Mouse (Mus musculus): ENCODE data around the gene Pip5k1a. TPM values are rescaled to one million over a fixed set of nuclear protein-coding genes. Genes with fewer than 3 reads are reported as not detected.

The Pip5k1a gene
- polyA plus RNA-seq (2015; fragmentation: Nextera tagmentation; extraction: Ambion mirVana): 19.5 and 20.2 TPM in 2 replicates

DNA sequence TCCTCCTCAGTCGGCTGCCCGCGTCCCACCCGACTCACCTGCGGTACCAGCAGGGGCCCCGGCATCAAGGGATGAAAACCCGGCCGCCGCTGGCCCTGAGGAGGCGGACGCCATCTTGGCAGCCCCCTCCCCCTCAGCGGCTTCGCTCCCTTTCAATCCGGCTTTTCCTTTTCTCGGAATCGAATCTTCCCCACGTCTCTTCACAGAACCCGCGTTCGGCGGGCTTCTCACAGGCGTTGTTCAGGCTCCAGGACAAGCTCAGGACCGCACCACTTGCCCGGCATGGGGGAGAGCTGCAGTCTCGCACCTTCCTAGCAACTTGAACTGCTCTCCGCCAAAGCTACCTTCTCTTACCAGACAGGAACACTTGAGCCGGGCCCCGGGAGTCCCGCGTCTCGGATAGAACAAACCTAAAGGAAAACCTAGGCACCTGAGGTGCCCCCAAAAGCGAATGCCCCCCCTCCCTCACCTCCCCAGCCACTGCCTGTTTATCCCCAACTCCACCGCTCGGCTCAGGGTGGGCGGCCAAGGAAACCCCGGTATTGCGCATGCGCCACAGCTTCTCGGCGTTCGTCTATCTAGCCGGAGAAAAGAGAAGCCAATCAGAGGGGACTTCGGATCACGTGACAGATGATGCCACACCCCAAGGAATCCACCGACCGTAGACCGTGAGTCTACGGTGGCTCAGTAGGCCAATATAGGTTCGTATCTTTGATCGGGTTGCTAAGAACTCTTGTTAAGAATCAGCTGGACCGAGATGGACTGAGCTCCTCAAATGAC lies at the start of gene Pip5k1a:
Pip5k1a (minus strand) TSS at position 593 of the 780 bp plus-strand sequence.
- peak within 1 kb of the TSS; percentile 71 for H3K27ac ChIP-seq (ENCODE audit: low read length)
- H3K4me3 ChIP-seq (ENCODE audit: low read length): peak within 1 kb of the TSS; percentile 97
- peak within 1 kb of the TSS; percentile 76 for H3K4me2 ChIP-seq (ENCODE audit: low read depth, low read length)
- H3K9me3 ChIP-seq (ENCODE audit: control insufficient read depth, low read length): no peaks in the 10 kb centered on the region
- no peaks in the 10 kb centered on the region for H3K36me3 ChIP-seq (ENCODE audit: control insufficient read depth, insufficient read depth, low read length)
- peak; percentile 90 for ATAC-seq (ENCODE audit: low read depth)
- WGBS: under 1% methylated on average over 51 of the region's 51 CpGs
- no peaks in the 10 kb centered on the region for H3K27me3 ChIP-seq (ENCODE audit: control insufficient read depth, insufficient read depth, low read depth, low read length)
- H3K4me1 ChIP-seq (replicated peaks; ENCODE audit: control insufficient read depth, insufficient read depth, low read length): peaks cover 6% of the 10 kb centered on the region
- H3K9ac ChIP-seq (ENCODE audit: low read length): peak within 1 kb of the TSS; percentile 92

GRCm38 (mm10) chr3:95153874-95154273 lies 47.1 kb upstream of the Pip5k1a start:
- H3K4me3 ChIP-seq (ENCODE audit: low read length): no peak overlapping the region
- H3K9me3 ChIP-seq (ENCODE audit: control insufficient read depth, low read length): no peaks in the 10 kb centered on the region
- no peak overlapping the region for H3K27ac ChIP-seq (ENCODE audit: low read length)
- no peaks in the 10 kb centered on the region for H3K36me3 ChIP-seq (ENCODE audit: control insufficient read depth, insufficient read depth, low read length)
- H3K27me3 ChIP-seq (ENCODE audit: control insufficient read depth, insufficient read depth, low read depth, low read length): no peaks in the 10 kb centered on the region
- 47% methylated on average over 4 of the region's 4 CpGs for WGBS
- H3K4me2 ChIP-seq (ENCODE audit: low read depth, low read length): no peak overlapping the region
- 0 out of 2 replicates have a peak, but pooled peaks have one; percentile 7 for ATAC-seq (ENCODE audit: low read depth)
- H3K4me1 ChIP-seq (replicated peaks; ENCODE audit: control insufficient read depth, insufficient read depth, low read length): no peaks in the 10 kb centered on the region
- no peak overlapping the region for H3K9ac ChIP-seq (ENCODE audit: low read length)

DNA sequence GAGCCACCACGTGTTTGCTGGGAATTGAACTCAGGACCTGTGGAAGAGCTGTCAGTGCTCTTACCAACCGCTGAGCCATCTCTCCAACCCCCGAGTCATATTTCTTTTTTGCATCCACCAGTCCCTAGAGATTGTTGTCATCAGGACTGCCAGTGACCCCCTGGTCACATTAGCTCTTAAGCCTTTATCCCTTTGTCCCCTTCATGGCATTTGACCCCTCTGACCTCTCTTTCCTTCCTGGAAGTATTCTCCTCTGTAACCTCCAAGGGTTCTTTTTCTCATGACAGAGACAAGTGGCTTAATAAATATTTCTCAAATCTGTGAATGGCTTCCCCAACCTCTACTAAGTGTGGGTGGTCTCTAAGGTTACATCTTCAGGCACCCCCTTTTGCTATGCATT lies 41.2 kb upstream of the Pip5k1a start:
- Histone ChIP-seq H3K27me3 (ENCODE audit: control insufficient read depth, insufficient read depth, low read depth, low read length) (no peaks in the 10 kb centered on the region), H3K27ac (ENCODE audit: low read length) (no peak overlapping the region), H3K4me1 (replicated peaks; ENCODE audit: control insufficient read depth, insufficient read depth, low read length) (no peaks in the 10 kb centered on the region), H3K36me3 (ENCODE audit: control insufficient read depth, insufficient read depth, low read length) (no peaks in the 10 kb centered on the region), H3K9me3 (ENCODE audit: control insufficient read depth, low read length) (no peaks in the 10 kb centered on the region), H3K9ac (ENCODE audit: low read length) (no peak overlapping the region), H3K4me3 (ENCODE audit: low read length) (no peak overlapping the region), H3K4me2 (ENCODE audit: low read depth, low read length) (no peak overlapping the region)
- WGBS: 65% methylated on average over 3 of the region's 3 CpGs
- ATAC-seq (ENCODE audit: low read depth): no peak

- no peak overlapping the region for H3K4me3 ChIP-seq (ENCODE audit: low read length)
- no peaks in the 10 kb centered on the region for H3K27me3 ChIP-seq (ENCODE audit: control insufficient read depth, insufficient read depth, low read depth, low read length)
- ATAC-seq (ENCODE audit: low read depth): peak; percentile 77
- H3K27ac ChIP-seq (ENCODE audit: low read length): no peak overlapping the region
- H3K9me3 ChIP-seq (ENCODE audit: control insufficient read depth, low read length): no peaks in the 10 kb centered on the region
- 9% methylated on average over 5 of the region's 5 CpGs for WGBS
- no peak overlapping the region for H3K4me2 ChIP-seq (ENCODE audit: low read depth, low read length)
- no peaks in the 10 kb centered on the region for H3K4me1 ChIP-seq (replicated peaks; ENCODE audit: control insufficient read depth, insufficient read depth, low read length)
- H3K9ac ChIP-seq (ENCODE audit: low read length): no peak overlapping the region
- peaks cover 5% of the 10 kb centered on the region; the same call in 1 of the 2 replicates for H3K36me3 ChIP-seq (ENCODE audit: control insufficient read depth, insufficient read depth, low read length)
These were observed 35.9 kb upstream of the Pip5k1a start for GRCm38 (mm10) chr3:95142617-95143011.

GRCm38 (mm10) chr3:95141952-95142616 lies 35.4 kb upstream of the Pip5k1a start, which contains the start of gene Tnfaip8l2:
Tnfaip8l2 (minus strand) TSS chr3:95142360.
- Histone ChIP-seq H3K9ac (ENCODE audit: low read length) (no peak within 1 kb of the TSS), H3K4me1 (replicated peaks; ENCODE audit: control insufficient read depth, insufficient read depth, low read length) (no peaks in the 10 kb centered on the region), H3K27me3 (ENCODE audit: control insufficient read depth, insufficient read depth, low read depth, low read length) (no peaks in the 10 kb centered on the region), H3K27ac (ENCODE audit: low read length) (no peak within 1 kb of the TSS), H3K36me3 (ENCODE audit: control insufficient read depth, insufficient read depth, low read length) (peaks cover 5% of the 10 kb centered on the region; the same call in 1 of the 2 replicates), H3K4me2 (ENCODE audit: low read depth, low read length) (no peak within 1 kb of the TSS), H3K4me3 (ENCODE audit: low read length) (no peak within 1 kb of the TSS), H3K9me3 (ENCODE audit: control insufficient read depth, low read length) (no peaks in the 10 kb centered on the region)
- 84% methylated on average over 10 of the region's 10 CpGs for WGBS
- peak; percentile 55; the same call in 1 of the 2 replicates for ATAC-seq (ENCODE audit: low read depth)

GRCm38 (mm10) chr3:95141474-95141873 lies 34.7 kb upstream of the Pip5k1a start:
- no peaks in the 10 kb centered on the region for H3K4me1 ChIP-seq (replicated peaks; ENCODE audit: control insufficient read depth, insufficient read depth, low read length)
- no peak overlapping the region for H3K9ac ChIP-seq (ENCODE audit: low read length)
- H3K36me3 ChIP-seq (ENCODE audit: control insufficient read depth, insufficient read depth, low read length): peaks cover 5% of the 10 kb centered on the region; the same call in 1 of the 2 replicates
- no peaks in the 10 kb centered on the region for H3K27me3 ChIP-seq (ENCODE audit: control insufficient read depth, insufficient read depth, low read depth, low read length)
- no peak overlapping the region for H3K4me3 ChIP-seq (ENCODE audit: low read length)
- H3K4me2 ChIP-seq (ENCODE audit: low read depth, low read length): no peak overlapping the region
- 92% methylated on average over 9 of the region's 9 CpGs for WGBS
- H3K27ac ChIP-seq (ENCODE audit: low read length): no peak overlapping the region
- no peaks in the 10 kb centered on the region for H3K9me3 ChIP-seq (ENCODE audit: control insufficient read depth, low read length)
- no peak for ATAC-seq (ENCODE audit: low read depth)

DNA sequence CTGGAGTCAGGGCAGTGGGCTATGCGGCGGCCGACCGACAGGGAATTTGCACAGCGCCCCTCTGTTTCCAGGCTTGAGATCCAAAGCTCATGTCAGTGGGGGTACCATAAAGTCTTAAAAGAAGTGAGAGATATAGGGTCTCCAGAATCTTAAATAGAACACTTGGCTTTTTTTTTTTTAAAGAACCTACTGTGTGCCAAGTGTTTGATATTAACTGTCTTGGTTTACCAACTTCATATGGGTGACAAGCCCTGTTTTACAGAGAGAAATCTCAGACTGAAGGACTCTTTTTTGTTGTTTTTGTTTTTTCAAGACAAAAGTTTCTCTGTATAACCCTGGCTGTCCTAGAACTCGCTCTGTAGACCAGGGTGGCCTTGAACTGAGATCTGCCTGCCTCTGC lies 34.1 kb upstream of the Pip5k1a start:
- no peak overlapping the region for H3K9ac ChIP-seq (ENCODE audit: low read length)
- H3K27me3 ChIP-seq (ENCODE audit: control insufficient read depth, insufficient read depth, low read depth, low read length): no peaks in the 10 kb centered on the region
- no peaks in the 10 kb centered on the region for H3K9me3 ChIP-seq (ENCODE audit: control insufficient read depth, low read length)
- peaks cover under 1% of the 10 kb centered on the region; the same call in 1 of the 2 replicates for H3K4me1 ChIP-seq (replicated peaks; ENCODE audit: control insufficient read depth, insufficient read depth, low read length)
- H3K36me3 ChIP-seq (ENCODE audit: control insufficient read depth, insufficient read depth, low read length): peaks cover 5% of the 10 kb centered on the region; the same call in 1 of the 2 replicates
- WGBS: 91% methylated on average over 6 of the region's 6 CpGs
- H3K4me2 ChIP-seq (ENCODE audit: low read depth, low read length): no peak overlapping the region
- H3K4me3 ChIP-seq (ENCODE audit: low read length): no peak overlapping the region
- no peak overlapping the region for H3K27ac ChIP-seq (ENCODE audit: low read length)
- no peak for ATAC-seq (ENCODE audit: low read depth)

DNA sequence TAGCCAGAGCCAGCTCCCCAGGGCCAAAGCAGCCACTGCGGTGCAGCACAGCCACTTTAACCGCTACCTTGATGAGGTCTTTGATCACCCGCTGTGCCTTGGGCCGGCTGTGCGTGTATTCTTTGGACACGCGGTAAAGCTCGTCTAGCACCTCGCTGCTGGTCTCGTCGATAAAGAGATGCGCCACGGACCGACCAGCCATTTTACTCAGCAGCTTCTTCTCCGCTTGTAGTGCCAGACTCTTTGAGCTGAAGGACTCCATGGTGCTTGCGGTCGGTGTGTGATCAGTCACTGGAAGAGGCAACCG lies 33.5 kb upstream of the Pip5k1a start:
- Histone ChIP-seq H3K9me3 (ENCODE audit: control insufficient read depth, low read length) (no peaks in the 10 kb centered on the region), H3K36me3 (ENCODE audit: control insufficient read depth, insufficient read depth, low read length) (peaks cover 5% of the 10 kb centered on the region; the same call in 1 of the 2 replicates), H3K4me1 (replicated peaks; ENCODE audit: control insufficient read depth, insufficient read depth, low read length) (peaks cover 6% of the 10 kb centered on the region), H3K27ac (ENCODE audit: low read length) (no peak overlapping the region), H3K27me3 (ENCODE audit: control insufficient read depth, insufficient read depth, low read depth, low read length) (no peaks in the 10 kb centered on the region), H3K4me3 (ENCODE audit: low read length) (no peak overlapping the region), H3K4me2 (ENCODE audit: low read depth, low read length) (no peak overlapping the region), H3K9ac (ENCODE audit: low read length) (no peak overlapping the region)
- ATAC-seq (ENCODE audit: low read depth): no peak
- 49% methylated on average over 18 of the region's 18 CpGs for WGBS

- H3K9ac ChIP-seq (ENCODE audit: low read length): peak overlapping the region; percentile 3; the same call in 1 of the 2 replicates
- no peaks in the 10 kb centered on the region for H3K27me3 ChIP-seq (ENCODE audit: control insufficient read depth, insufficient read depth, low read depth, low read length)
- H3K27ac ChIP-seq (ENCODE audit: low read length): peak overlapping the region; percentile 25
- no peaks in the 10 kb centered on the region for H3K9me3 ChIP-seq (ENCODE audit: control insufficient read depth, low read length)
- ATAC-seq (ENCODE audit: low read depth): no peak
- peaks cover 5% of the 10 kb centered on the region; the same call in 1 of the 2 replicates for H3K36me3 ChIP-seq (ENCODE audit: control insufficient read depth, insufficient read depth, low read length)
- no peak overlapping the region for H3K4me2 ChIP-seq (ENCODE audit: low read depth, low read length)
- no peak overlapping the region for H3K4me3 ChIP-seq (ENCODE audit: low read length)
- H3K4me1 ChIP-seq (replicated peaks; ENCODE audit: control insufficient read depth, insufficient read depth, low read length): peaks cover 9% of the 10 kb centered on the region
- WGBS: 62% methylated on average over 25 of the region's 25 CpGs
These were observed 33.0 kb upstream of the Pip5k1a start for GRCm38 (mm10) chr3:95139586-95140288.
